Mouse (Mus musculus) bone marrow, adult 2 months (tissue): ENCODE results near the gene Copz1.

ENCODE experiments used
- CTCF ChIP-seq: fragments of 200-500 bp; IDR thresholded peaks from 2 replicates; pipeline ENCODE4 v1.5.1; 2011; ENCODE audit warnings: low read length, control low read depth; ENCODE audit not compliant: control insufficient read depth, insufficient read depth
- POLR2A ChIP-seq: fragments of 200-500 bp; IDR thresholded peaks from 2 replicates; pipeline ENCODE4 v1.6.1; 2011; ENCODE audit warnings: low read depth, mild to moderate bottlenecking, control low read depth, low read length, borderline replicate concordance; ENCODE audit not compliant: control insufficient read depth

DNA sequence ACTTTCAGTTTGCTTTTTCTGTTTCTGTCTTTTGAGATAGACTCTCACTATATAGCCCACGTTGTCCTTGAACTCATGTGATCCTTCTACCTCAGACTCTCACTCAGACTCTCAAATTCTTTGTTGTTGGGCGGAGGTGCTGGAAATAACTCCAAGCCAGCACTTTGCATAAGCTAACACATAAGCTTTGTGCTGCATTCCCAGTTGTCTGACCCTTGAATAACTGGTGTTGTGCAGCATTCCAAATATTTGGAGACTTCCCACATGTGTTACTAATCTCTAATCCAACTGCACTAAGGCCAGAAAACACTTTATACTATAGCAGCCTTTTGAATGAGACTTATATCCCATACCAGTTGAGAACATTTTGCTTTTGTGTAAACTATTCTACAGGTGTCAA is 43.6 kb upstream of the Copz1 start:
- no peak for TF ChIP-seq CTCF
- no peak for TF ChIP-seq POLR2A
